Mouse (Mus musculus): ENCODE data around the gene Fam222b. TPM values are rescaled to one million over a fixed set of nuclear protein-coding genes. Genes with fewer than 3 reads are reported as not detected.

Fam222b gene
- polyA plus RNA-seq, 1 experiment from 2014 or later, result 14.1 TPM

- peak overlapping the region; percentile 90 for H3K9ac ChIP-seq
- no peaks in the 10 kb centered on the region for H3K9me3 ChIP-seq (replicated peaks)
- no peak for ATAC-seq (replicated peaks; ENCODE audit: insufficient number of reproducible peaks, insufficient read depth, low FRiP score, low read depth)
- peaks cover 31% of the 10 kb centered on the region for H3K4me1 ChIP-seq (replicated peaks)
- H3K4me3 ChIP-seq, result peak overlapping the region; percentile 95
- peak overlapping the region; percentile 92 for H3K27ac ChIP-seq
- 46% methylated on average over 11 of the region's 11 CpGs for WGBS
- H3K4me2 ChIP-seq, result peak overlapping the region; percentile 83
- H3K36me3 ChIP-seq, result no peaks in the 10 kb centered on the region
- no peaks in the 10 kb centered on the region for H3K27me3 ChIP-seq
These were observed 340 bp upstream of the Fam222b start for GRCm38 (mm10) chr11:78094137-78094503.

GRCm38 (mm10) chr11:78095144-78095516 is 670 bp downstream of the Fam222b start:
- Histone ChIP-seq H3K4me3 (peak overlapping the region; percentile 95), H3K9ac (peak overlapping the region; percentile 90), H3K4me1 (replicated peaks) (peaks cover 32% of the 10 kb centered on the region), H3K27ac (peak overlapping the region; percentile 92), H3K4me2 (peak overlapping the region; percentile 83), H3K36me3 (no peaks in the 10 kb centered on the region), H3K27me3 (no peaks in the 10 kb centered on the region), H3K9me3 (replicated peaks) (no peaks in the 10 kb centered on the region)
- no peak for ATAC-seq (replicated peaks; ENCODE audit: insufficient number of reproducible peaks, insufficient read depth, low FRiP score, low read depth)
- WGBS, result 14% methylated on average over 5 of the region's 5 CpGs

GRCm38 (mm10) chr11:78097077-78097476 is 2.6 kb downstream of the Fam222b start:
- no peak for ATAC-seq (replicated peaks; ENCODE audit: insufficient number of reproducible peaks, insufficient read depth, low FRiP score, low read depth)
- peak overlapping the region; percentile 45 for H3K9ac ChIP-seq
- H3K4me1 ChIP-seq (replicated peaks), result peaks cover 45% of the 10 kb centered on the region
- H3K27ac ChIP-seq, result peak overlapping the region; percentile 76
- no peaks in the 10 kb centered on the region for H3K27me3 ChIP-seq
- WGBS, result 13% methylated on average over 3 of the region's 3 CpGs
- no peaks in the 10 kb centered on the region for H3K36me3 ChIP-seq
- no peaks in the 10 kb centered on the region for H3K9me3 ChIP-seq (replicated peaks)
- H3K4me3 ChIP-seq, result peak overlapping the region; percentile 41
- peak overlapping the region; percentile 61 for H3K4me2 ChIP-seq

- ATAC-seq (replicated peaks; ENCODE audit: insufficient number of reproducible peaks, insufficient read depth, low FRiP score, low read depth), result no peak
- Histone ChIP-seq H3K9ac (no peak overlapping the region; the same call in 1 of the 2 replicates), H3K36me3 (no peaks in the 10 kb centered on the region; the same call in 1 of the 2 replicates), H3K27me3 (no peaks in the 10 kb centered on the region), H3K4me1 (replicated peaks) (peaks cover 41% of the 10 kb centered on the region), H3K27ac (0 out of 2 replicates have a peak overlapping the region, but pooled peaks have one; percentile 38), H3K4me3 (no peak overlapping the region), H3K9me3 (replicated peaks) (no peaks in the 10 kb centered on the region), H3K4me2 (no peak overlapping the region)
- WGBS, result 66% methylated on average over 11 of the region's 11 CpGs
These were observed 6.3 kb downstream of the Fam222b start for GRCm38 (mm10) chr11:78100746-78101145.

- no peak overlapping the region for H3K9ac ChIP-seq
- no peaks in the 10 kb centered on the region for H3K27me3 ChIP-seq
- H3K4me2 ChIP-seq, result no peak overlapping the region
- H3K36me3 ChIP-seq, result peaks cover 10% of the 10 kb centered on the region; the same call in 1 of the 2 replicates
- H3K9me3 ChIP-seq (replicated peaks), result no peaks in the 10 kb centered on the region
- 78% methylated on average over 5 of the region's 5 CpGs for WGBS
- no peak overlapping the region for H3K27ac ChIP-seq
- no peak overlapping the region for H3K4me3 ChIP-seq
- no peak for ATAC-seq (replicated peaks; ENCODE audit: insufficient number of reproducible peaks, insufficient read depth, low FRiP score, low read depth)
- H3K4me1 ChIP-seq (replicated peaks), result peaks cover 29% of the 10 kb centered on the region
These were observed 7.7 kb downstream of the Fam222b start for GRCm38 (mm10) chr11:78102142-78102541.

GRCm38 (mm10) chr11:78102958-78103747 is 8.7 kb downstream of the Fam222b start:
- WGBS, result 60% methylated on average over 5 of the region's 5 CpGs
- Histone ChIP-seq H3K36me3 (peaks cover 13% of the 10 kb centered on the region; the same call in 1 of the 2 replicates), H3K9ac (no peak overlapping the region), H3K4me1 (replicated peaks) (peaks cover 19% of the 10 kb centered on the region), H3K4me2 (no peak overlapping the region), H3K27me3 (no peaks in the 10 kb centered on the region), H3K9me3 (replicated peaks) (no peaks in the 10 kb centered on the region), H3K4me3 (no peak overlapping the region), H3K27ac (no peak overlapping the region)
- ATAC-seq (replicated peaks; ENCODE audit: insufficient number of reproducible peaks, insufficient read depth, low FRiP score, low read depth), result no peak

- no peak overlapping the region for H3K9ac ChIP-seq
- H3K4me3 ChIP-seq, result no peak overlapping the region
- H3K9me3 ChIP-seq (replicated peaks), result no peaks in the 10 kb centered on the region
- no peak for ATAC-seq (replicated peaks; ENCODE audit: insufficient number of reproducible peaks, insufficient read depth, low FRiP score, low read depth)
- no peaks in the 10 kb centered on the region for H3K27me3 ChIP-seq
- H3K4me2 ChIP-seq, result no peak overlapping the region
- peaks cover 13% of the 10 kb centered on the region; the same call in 1 of the 2 replicates for H3K36me3 ChIP-seq
- no peak overlapping the region for H3K27ac ChIP-seq
- H3K4me1 ChIP-seq (replicated peaks), result peaks cover 17% of the 10 kb centered on the region
- WGBS, result 94% methylated on average over 5 of the region's 5 CpGs
These were observed 10.0 kb downstream of the Fam222b start for GRCm38 (mm10) chr11:78104501-78104900.

GRCm38 (mm10) chr11:78113616-78114015 is 19.2 kb downstream of the Fam222b start:
- 82% methylated on average over 2 of the region's 2 CpGs for WGBS
- Histone ChIP-seq H3K36me3 (no peaks in the 10 kb centered on the region), H3K9ac (no peak overlapping the region), H3K4me2 (no peak overlapping the region), H3K4me1 (replicated peaks) (peaks cover 31% of the 10 kb centered on the region), H3K9me3 (replicated peaks) (no peaks in the 10 kb centered on the region), H3K27ac (no peak overlapping the region), H3K4me3 (no peak overlapping the region), H3K27me3 (no peaks in the 10 kb centered on the region)
- no peak for ATAC-seq (replicated peaks; ENCODE audit: insufficient number of reproducible peaks, insufficient read depth, low FRiP score, low read depth)

- peak overlapping the region; percentile 77 for H3K9ac ChIP-seq
- H3K27ac ChIP-seq, result peak overlapping the region; percentile 74
- WGBS, result 10% methylated on average over 19 of the region's 19 CpGs
- no peak for ATAC-seq (replicated peaks; ENCODE audit: insufficient number of reproducible peaks, insufficient read depth, low FRiP score, low read depth)
- no peaks in the 10 kb centered on the region for H3K36me3 ChIP-seq
- H3K9me3 ChIP-seq (replicated peaks), result no peaks in the 10 kb centered on the region
- no peaks in the 10 kb centered on the region for H3K27me3 ChIP-seq
- peak overlapping the region; percentile 71 for H3K4me3 ChIP-seq
- peak overlapping the region; percentile 89 for H3K4me2 ChIP-seq
- H3K4me1 ChIP-seq (replicated peaks), result peaks cover 38% of the 10 kb centered on the region
These were observed 20.4 kb downstream of the Fam222b start for GRCm38 (mm10) chr11:78114676-78115366.

GRCm38 (mm10) chr11:78115367-78116145 is 21.1 kb downstream of the Fam222b start:
- ATAC-seq (replicated peaks; ENCODE audit: insufficient number of reproducible peaks, insufficient read depth, low FRiP score, low read depth), result peak; percentile 99
- Histone ChIP-seq H3K4me2 (peak overlapping the region; percentile 89), H3K9me3 (replicated peaks) (no peaks in the 10 kb centered on the region), H3K27ac (peak overlapping the region; percentile 74), H3K27me3 (no peaks in the 10 kb centered on the region), H3K4me3 (peak overlapping the region; percentile 71), H3K36me3 (no peaks in the 10 kb centered on the region), H3K4me1 (replicated peaks) (peaks cover 41% of the 10 kb centered on the region), H3K9ac (peak overlapping the region; percentile 77)
- WGBS, result under 1% methylated on average over 37 of the region's 37 CpGs

GRCm38 (mm10) chr11:78116146-78116410 is 21.6 kb downstream of the Fam222b start:
- Histone ChIP-seq H3K9ac (peak overlapping the region; percentile 77), H3K36me3 (no peaks in the 10 kb centered on the region), H3K4me3 (peak overlapping the region; percentile 71), H3K4me2 (peak overlapping the region; percentile 89), H3K27ac (peak overlapping the region; percentile 73), H3K27me3 (no peaks in the 10 kb centered on the region), H3K4me1 (replicated peaks) (peaks cover 46% of the 10 kb centered on the region), H3K9me3 (replicated peaks) (no peaks in the 10 kb centered on the region)
- 17% methylated on average over 5 of the region's 5 CpGs for WGBS
- ATAC-seq (replicated peaks; ENCODE audit: insufficient number of reproducible peaks, insufficient read depth, low FRiP score, low read depth), result no peak

All from heart, embryonic 15.5 days (tissue).